Mouse (Mus musculus) liver, adult 2 months (tissue): ENCODE measurements around the gene Gm14569. TPM values are rescaled to one million over a fixed set of nuclear protein-coding genes. Genes with fewer than 3 reads are reported as not detected.

Source experiments
- DNase-seq: peaks from one replicate; pipeline ENCODE4 v3.0.0-alpha.2; 2011; ENCODE audit warnings: low read depth, low spot score; ENCODE audit errors: extremely low read depth
- H3K27ac ChIP-seq: fragments of 200-500 bp; replicated peaks from 2 replicates; pipeline ENCODE4 v1.5.1; 2012; ENCODE audit warnings: low read depth, mild to moderate bottlenecking, control low read depth, inconsistent platforms, low read length; ENCODE audit not compliant: insufficient read depth
- H3K27me3 ChIP-seq: fragments of 200-500 bp; 2 replicates; pipeline ENCODE4 v1.6.1; 2012; ENCODE audit warnings: mild to moderate bottlenecking, moderate library complexity, low read length, inconsistent platforms; ENCODE audit not compliant: control insufficient read depth, insufficient read depth
- H3K36me3 ChIP-seq: fragments of 200-500 bp; 2 replicates; pipeline ENCODE4 v1.6.1; 2012; ENCODE audit warnings: low read length, inconsistent platforms; ENCODE audit not compliant: control insufficient read depth, insufficient read depth
- H3K4me1 ChIP-seq: fragments of 200-500 bp; 2 replicates; pipeline ENCODE4 v1.6.1; 2011; ENCODE audit warnings: low read length; ENCODE audit not compliant: control insufficient read depth, insufficient read depth
- H3K4me3 ChIP-seq: fragments of 200-500 bp; 2 replicates; pipeline ENCODE4 v1.5.1; 2011; ENCODE audit warnings: low read depth, mild to moderate bottlenecking, control low read depth, low read length, moderate library complexity; ENCODE audit not compliant: insufficient read depth
- H3K79me2 ChIP-seq: fragments of 200-500 bp; 2 replicates; pipeline ENCODE4 v1.6.1; 2012; ENCODE audit warnings: inconsistent platforms, mild to moderate bottlenecking, low read length, moderate library complexity; ENCODE audit not compliant: control insufficient read depth, insufficient read depth
- H3K9ac ChIP-seq: fragments of 200-500 bp; 2 replicates; pipeline ENCODE4 v1.6.1; 2012; ENCODE audit warnings: low read depth, mild to moderate bottlenecking, control low read depth, inconsistent platforms, low read length
- CTCF ChIP-seq: fragments of 200-500 bp; IDR thresholded peaks from 2 replicates; pipeline ENCODE4 v1.5.1; 2011; ENCODE audit warnings: low read depth, low read length, control low read depth
- POLR2A ChIP-seq: fragments of 200-500 bp; IDR thresholded peaks from 2 replicates; pipeline ENCODE4 v1.6.1; 2011; ENCODE audit warnings: low read length, control low read depth; ENCODE audit not compliant: insufficient read depth; ENCODE audit errors: extremely low read depth
- WGBS: fragments of 180-500 bp; shearing (Covaris S2); methylation state at CpG from one replicate; pipeline ENCODE4 v1.1.7; 2018; 5-methylcytosine and 5-hydroxymethylcytosine counted together
- polyA plus RNA-seq: library from polyadenylated mRNA; depleted of rRNA; stranded (reverse); fragments of >200 nt; gene quantifications from 2 replicates; pipeline ENCODE4 v1.2.3, GENCODE M21; 2012
- total RNA-seq: library from RNA; depleted of rRNA; stranded (reverse); fragments of >200 nt; gene quantifications from 2 replicates; pipeline ENCODE4 v1.2.3, GENCODE M21; 2014

The Gm14569 gene
- total and polyA plus RNA-seq, 2 experiments = not detected

DNA sequence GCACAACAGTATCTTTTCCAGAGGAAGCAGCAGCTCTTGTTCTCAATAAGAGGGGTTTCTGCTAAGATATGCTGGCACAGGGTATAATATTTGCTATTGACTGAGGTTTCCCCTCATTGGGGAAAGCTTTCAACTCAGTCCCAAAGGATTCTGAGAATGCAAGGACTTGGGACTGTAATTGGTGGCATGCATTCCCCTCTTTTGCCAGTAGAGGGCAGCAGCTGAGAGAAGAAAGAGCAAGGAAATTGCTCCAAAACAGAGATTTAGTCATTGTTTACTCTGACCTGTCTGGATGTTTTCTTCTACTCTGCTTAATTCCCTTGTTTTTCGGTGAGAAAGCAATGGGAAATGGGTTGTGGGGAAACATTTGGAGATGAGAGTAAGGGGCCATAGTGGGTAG, 35.6 kb downstream of the Gm14569 start:
- TF ChIP-seq POLR2A (no peak), CTCF (peak; percentile 31; the same call in 1 of the 2 replicates)
- Histone ChIP-seq H3K27me3 (no peaks in the 10 kb centered on the region), H3K9ac (no peak overlapping the region), H3K4me3 (no peak overlapping the region), H3K79me2 (no peaks in the 10 kb centered on the region), H3K27ac (no peak overlapping the region), H3K4me1 (no peaks in the 10 kb centered on the region), H3K36me3 (no peaks in the 10 kb centered on the region)
- DNase-seq = peak; percentile 20
- WGBS = 13% methylated on average over 1 of the region's 1 CpGs

DNA sequence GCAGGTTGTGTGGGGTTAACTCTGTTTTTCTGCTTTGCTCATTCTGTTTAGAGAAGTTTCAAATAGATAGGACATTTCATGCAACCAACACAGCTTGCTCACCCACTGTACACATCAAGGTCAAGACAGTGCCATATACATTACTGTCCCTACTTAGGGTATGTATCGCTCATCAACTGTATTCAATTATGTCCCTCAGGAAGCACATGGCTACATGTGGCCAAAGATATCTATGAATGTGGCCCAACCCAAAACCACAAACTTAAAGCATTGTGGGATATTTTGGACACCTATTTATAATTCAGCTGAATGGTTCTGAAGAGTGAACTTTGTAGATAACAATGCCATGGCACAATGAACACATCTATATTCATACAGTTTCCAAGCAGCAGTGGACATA, 53.7 kb downstream of the Gm14569 start:
- H3K27ac ChIP-seq = no peak overlapping the region
- H3K4me3 ChIP-seq = no peak overlapping the region
- no peak overlapping the region for H3K9ac ChIP-seq
- no peaks in the 10 kb centered on the region for H3K4me1 ChIP-seq
- H3K27me3 ChIP-seq = no peaks in the 10 kb centered on the region
- no peak for TF ChIP-seq POLR2A
- no peak for TF ChIP-seq CTCF
- no peak for DNase-seq
- 84% methylated on average over 1 of the region's 1 CpGs for WGBS
- H3K79me2 ChIP-seq = no peaks in the 10 kb centered on the region
- H3K36me3 ChIP-seq = no peaks in the 10 kb centered on the region

DNA sequence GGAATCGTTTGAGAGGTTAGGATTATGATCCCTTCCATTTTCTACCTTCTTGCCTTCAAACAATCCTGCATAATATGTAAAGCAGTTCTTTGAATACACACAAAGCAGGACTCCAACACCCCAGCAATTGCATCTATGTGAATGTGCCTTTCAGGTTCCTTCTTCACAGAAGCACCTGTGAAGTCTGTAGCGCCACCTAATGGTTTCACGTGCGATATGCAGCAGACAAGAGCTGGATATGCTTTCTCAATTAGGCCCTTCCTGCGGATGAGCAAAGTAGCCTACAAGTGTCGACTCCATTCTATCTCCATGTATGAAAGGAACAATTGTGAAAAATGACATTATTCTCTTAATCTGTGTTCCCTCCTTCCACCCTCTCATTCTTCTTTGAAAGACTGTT, 56.6 kb downstream of the Gm14569 start:
- Histone ChIP-seq H3K36me3 (no peaks in the 10 kb centered on the region), H3K79me2 (no peaks in the 10 kb centered on the region), H3K27ac (no peak overlapping the region), H3K9ac (no peak overlapping the region), H3K4me3 (no peak overlapping the region), H3K27me3 (no peaks in the 10 kb centered on the region), H3K4me1 (no peaks in the 10 kb centered on the region)
- WGBS = 34% methylated on average over 6 of the region's 6 CpGs
- peak; percentile 4 for DNase-seq
- TF ChIP-seq POLR2A (no peak), CTCF (no peak)

DNA sequence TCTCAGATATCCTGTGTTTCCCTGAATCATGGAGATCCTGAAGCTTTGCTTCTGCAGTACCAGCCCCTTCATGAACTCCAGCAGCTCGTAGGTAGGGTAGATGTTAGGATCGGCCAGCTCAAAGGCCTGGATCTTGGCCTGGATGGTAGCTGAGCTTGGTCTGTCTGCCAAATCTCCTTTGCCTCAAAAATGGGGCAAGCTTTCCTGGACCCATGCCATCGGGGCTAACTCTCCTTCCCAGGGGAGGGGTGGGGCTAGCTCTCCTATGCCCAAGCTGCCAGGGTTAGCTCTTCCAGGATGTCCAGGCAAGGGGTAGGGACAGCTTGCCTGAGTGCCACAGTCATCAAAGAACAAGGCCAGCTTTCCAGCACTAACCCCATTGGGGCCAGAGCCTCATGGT, 72.5 kb downstream of the Gm14569 start:
- no peak overlapping the region for H3K27ac ChIP-seq
- no peak for TF ChIP-seq CTCF
- no peak for TF ChIP-seq POLR2A
- H3K36me3 ChIP-seq = no peaks in the 10 kb centered on the region
- DNase-seq = peak; percentile 18
- H3K4me3 ChIP-seq = no peak overlapping the region
- H3K9ac ChIP-seq = no peak overlapping the region
- WGBS = 43% methylated on average over 3 of the region's 3 CpGs
- H3K4me1 ChIP-seq = no peaks in the 10 kb centered on the region; the same call in 1 of the 2 replicates
- no peaks in the 10 kb centered on the region for H3K27me3 ChIP-seq
- H3K79me2 ChIP-seq = no peaks in the 10 kb centered on the region

DNA sequence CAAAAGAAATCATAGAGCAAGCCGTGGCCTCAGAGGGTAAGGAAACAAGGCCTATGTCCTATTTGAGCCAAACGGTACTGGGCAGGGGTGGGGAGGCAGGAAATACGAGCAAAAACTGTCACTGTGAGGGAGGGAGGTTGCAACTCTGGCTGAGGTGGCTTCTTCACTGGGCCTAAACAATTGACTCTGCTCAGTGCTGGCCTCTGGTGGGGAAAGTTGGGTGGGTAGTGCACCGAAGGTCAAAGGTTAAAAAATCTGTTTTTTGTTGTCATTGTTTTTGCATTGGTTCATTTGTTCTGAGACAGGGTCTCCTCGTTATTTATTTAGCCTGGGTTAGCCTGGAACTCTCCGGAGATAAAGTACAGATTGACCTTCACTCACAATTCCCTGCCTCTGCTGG, 89.3 kb downstream of the Gm14569 start:
- 62% methylated on average over 6 of the region's 6 CpGs for WGBS
- no peaks in the 10 kb centered on the region for H3K4me1 ChIP-seq
- DNase-seq = no peak
- H3K27ac ChIP-seq = no peak overlapping the region
- no peak overlapping the region for H3K9ac ChIP-seq
- no peaks in the 10 kb centered on the region for H3K79me2 ChIP-seq
- H3K36me3 ChIP-seq = no peaks in the 10 kb centered on the region
- no peaks in the 10 kb centered on the region for H3K27me3 ChIP-seq
- H3K4me3 ChIP-seq = no peak overlapping the region
- TF ChIP-seq POLR2A (no peak), CTCF (peak; percentile 29; the same call in 1 of the 2 replicates)

DNA sequence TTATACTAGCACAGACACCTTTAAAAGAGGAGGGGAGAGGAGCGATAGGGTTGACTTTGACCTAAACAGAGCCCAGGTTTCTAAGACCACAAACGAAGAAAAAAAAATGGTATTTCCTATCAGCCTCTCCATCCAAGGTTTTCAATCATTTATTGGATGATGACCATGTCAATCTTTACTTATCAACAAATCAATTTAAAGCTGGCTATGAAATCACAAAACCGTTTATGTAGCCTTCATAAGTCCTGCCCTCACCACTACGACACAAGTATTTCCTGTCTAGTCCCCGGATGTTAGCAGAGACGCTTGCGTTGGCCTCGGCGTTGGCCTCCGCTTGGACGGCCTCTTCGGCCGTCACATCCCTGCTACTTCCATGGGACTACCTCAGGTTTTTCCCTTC, 90.7 kb downstream of the Gm14569 start, which contains the start of gene Gm6268:
Gene Gm6268, plus strand, starts transcription at position 301 of the 400 bp plus-strand sequence.
- Histone ChIP-seq H3K4me3 (no peak within 1 kb of the TSS), H3K4me1 (no peaks in the 10 kb centered on the region), H3K9ac (no peak within 1 kb of the TSS), H3K27me3 (no peaks in the 10 kb centered on the region), H3K36me3 (no peaks in the 10 kb centered on the region), H3K27ac (no peak within 1 kb of the TSS), H3K79me2 (no peaks in the 10 kb centered on the region)
- WGBS = 89% methylated on average over 13 of the region's 13 CpGs
- no peak for TF ChIP-seq POLR2A
- no peak for TF ChIP-seq CTCF
- DNase-seq = no peak
